8 mouse cellular contexts compared by ENCODE assay signal in the genomic region with DNA sequence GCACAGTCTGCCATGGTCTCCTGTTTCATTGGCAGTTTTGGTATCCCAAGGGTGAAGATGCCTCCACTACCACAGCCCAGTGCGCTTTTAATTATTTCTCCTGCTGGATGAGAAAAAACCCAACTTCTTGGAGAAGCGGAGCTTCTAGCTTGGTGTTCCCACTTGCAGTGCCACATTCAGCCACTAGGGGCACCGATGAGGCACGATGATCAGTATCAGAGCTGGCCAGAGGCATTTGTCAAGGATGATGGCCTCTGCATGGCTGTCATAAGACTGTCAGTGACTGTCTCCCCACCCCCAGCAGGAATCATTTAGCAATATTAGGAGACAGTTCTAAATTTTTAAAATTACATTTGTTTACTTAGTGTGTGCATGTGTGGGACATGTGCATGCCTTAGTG. TPM values are rescaled to one million over a fixed set of nuclear protein-coding genes. Genes with fewer than 3 reads are reported as not detected.
DNase-seq lines count a peak whose midpoint lies in the region; ATAC-seq and TF ChIP-seq lines count a peak whose summit lies in the region.

No protein-coding gene starts in this region.

- H3K4me2 ChIP-seq in forebrain, embryonic 12.5 days, result no peak overlapping the region
- no peak overlapping the region for H3K4me2 ChIP-seq in lung, embryonic 14.5 days

- no peak overlapping the region for H3K4me3 ChIP-seq in ES-Bruce4 (ENCODE audit: low read depth, low read length)
- H3K4me3 ChIP-seq in forebrain, embryonic 12.5 days (replicated peaks), result no peak overlapping the region
- no peak overlapping the region for H3K4me3 ChIP-seq in lung, embryonic 14.5 days (ENCODE audit: low read depth, low read length)

- TF ChIP-seq EP300 in ES-Bruce4 (IDR thresholded peaks at IDR 0.05; ENCODE audit: insufficient read depth, low read depth, low read length), result no peak

- no peaks in the 10 kb centered on the region for H3K27me3 ChIP-seq in ES-Bruce4 (ENCODE audit: control insufficient read depth, insufficient read depth, low read length, poor library complexity, severe bottlenecking)
- peaks cover 12% of the 10 kb centered on the region; the same call in 1 of the 2 replicates for H3K27me3 ChIP-seq in forebrain, embryonic 12.5 days
- no peaks in the 10 kb centered on the region for H3K27me3 ChIP-seq in lung, embryonic 14.5 days (ENCODE audit: insufficient read depth, low read length)

- H3K36me3 ChIP-seq in ES-Bruce4 (ENCODE audit: control insufficient read depth, insufficient read depth, low read length, poor library complexity, severe bottlenecking), result no peaks in the 10 kb centered on the region
- H3K36me3 ChIP-seq in forebrain, embryonic 12.5 days (replicated peaks), result no peaks in the 10 kb centered on the region
- H3K36me3 ChIP-seq in lung, embryonic 14.5 days (ENCODE audit: insufficient read depth), result no peaks in the 10 kb centered on the region

- intact Hi-C loops in heart, postnatal 25 days (cut with DNase I), result loop anchor here (2.0 to 5.0 kb wide), 2 partner anchors 52 to 72 kb away; no protein-coding TSS in a partner anchor

- peak; percentile 85 for DNase-seq in c-Kit-positive CD71-positive TER-119-positive erythroid progenitor cells, embryonic 14.5 days (ENCODE audit: low spot score)
- DNase-seq in heart, postnatal 25 days (ENCODE audit: low spot score), result peak; percentile 40
- DNase-seq in layer of hippocampus, adult 8-10 months (ENCODE audit: low spot score in 2 of 2), result peak; percentile 62 to 89
- DNase-seq in lung, embryonic 14.5 days, result peak; percentile 91
- peak; percentile 63 for DNase-seq in ovary, postnatal 10 days (ENCODE audit: low spot score)
- peak; percentile 55 to 78 for DNase-seq in thymus, postnatal 10 days (ENCODE audit: low spot score in 2 of 2)

- H3K9ac ChIP-seq in ES-Bruce4 (ENCODE audit: low read depth, poor library complexity, severe bottlenecking), result no peak overlapping the region
- no peak overlapping the region for H3K9ac ChIP-seq in forebrain, embryonic 12.5 days
- H3K9ac ChIP-seq in lung, embryonic 14.5 days, result no peak overlapping the region

- WGBS in forebrain, embryonic 12.5 days, result 22% methylated on average over 4 of the region's 4 CpGs
- 23% methylated on average over 4 of the region's 4 CpGs for WGBS in lung, embryonic 14.5 days

- no peaks in the 10 kb centered on the region for H3K9me3 ChIP-seq in ES-Bruce4 (replicated peaks; ENCODE audit: control insufficient read depth, insufficient read depth, low read length, poor library complexity, severe bottlenecking)
- no peaks in the 10 kb centered on the region for H3K9me3 ChIP-seq in forebrain, embryonic 12.5 days
- H3K9me3 ChIP-seq in lung, embryonic 14.5 days (ENCODE audit: low read depth, low read length), result no peaks in the 10 kb centered on the region

- no peaks in the 10 kb centered on the region for H3K4me1 ChIP-seq in ES-Bruce4 (ENCODE audit: control insufficient read depth, insufficient read depth, low read length)
- 0 out of 2 replicates have a peak, but pooled peaks cover 3% of the 10 kb centered on the region for H3K4me1 ChIP-seq in forebrain, embryonic 12.5 days
- H3K4me1 ChIP-seq in lung, embryonic 14.5 days (ENCODE audit: insufficient read depth), result peaks cover 12% of the 10 kb centered on the region

- peak; percentile 23; the same call in 1 of the 2 replicates for ATAC-seq in forebrain, embryonic 12.5 days (ENCODE audit: low FRiP score)
- peak; percentile 48 for ATAC-seq in lung, embryonic 14.5 days (ENCODE audit: insufficient read depth)

- TF ChIP-seq POLR2A in ES-Bruce4 (IDR thresholded peaks at IDR 0.05; ENCODE audit: insufficient read depth, low read length), result no peak

- H3K27ac ChIP-seq in ES-Bruce4 (ENCODE audit: insufficient read depth, low read length), result no peak overlapping the region
- H3K27ac ChIP-seq in forebrain, embryonic 12.5 days, result no peak overlapping the region
- 0 out of 2 replicates have a peak overlapping the region, but pooled peaks have one; percentile 59 for H3K27ac ChIP-seq in lung, embryonic 14.5 days (ENCODE audit: low read depth)

- peak; percentile 91 for TF ChIP-seq CTCF in ES-Bruce4 (IDR thresholded peaks at IDR 0.05; ENCODE audit: low read depth, low read length)
- peak; percentile 97 for TF ChIP-seq CTCF in lung, embryonic 14.5 days (IDR thresholded peaks at IDR 0.05; ENCODE audit: low read depth)

RNA-seq across cellular contexts. Expression of a gene that starts 28.8 kb away (rescaled TPM):
- polyA plus RNA-seq in ES-Bruce4 (2011; ENCODE audit: insufficient read depth, insufficient read length, low read depth, missing spikeins), result 0.43 and 0.64 TPM in 2 replicates
- 0.52 and 0.87 TPM in 2 replicates for polyA plus RNA-seq in forebrain, embryonic 12.5 days (2016; fragmentation: Nextera tagmentation; extraction: Ambion mirVana)
- total RNA-seq in heart, postnatal 25 days (2021), result under 1 TPM in 1 of 2 experiments, not detected in 1; 0.16 TPM
- total RNA-seq in layer of hippocampus, adult 8-10 months (2022), result 1 to 10 TPM in 3 of 4 experiments, under 1 TPM in 1; 0.80 to 2.1 (median 1.8) TPM
- 0.42 and 0.60 TPM in 2 replicates for polyA plus RNA-seq in lung, embryonic 14.5 days (2014; fragmentation: Nextera tagmentation; extraction: Ambion mirVana)

Comparison
In these comparisons a context has a peak if more than half of its experiments do, and no peak if none do; other contexts are left out.
1. DNase-seq: peak in every context shown above with its lines; median percentile 91 in lung, embryonic 14.5 days; 85 in c-Kit-positive CD71-positive TER-119-positive erythroid progenitor cells, embryonic 14.5 days; 76 in layer of hippocampus, adult 8-10 months; 66 in thymus, postnatal 10 days; 63 in ovary, postnatal 10 days; 40 in heart, postnatal 25 days.